Mouse (Mus musculus) ES-Bruce4 (cell line): ENCODE measurements at regions not wholly inside any gene's neighbourhood (a gene's known extent, or its start where the extent isn't known, plus 50 kb on each side); places are given as distances from the start of the nearest gene placed in this dataset.
"Not testable (repeated sequence)": the region's sequence is repeated elsewhere in the genome, so short reads cannot be mapped to it uniquely, and the experiment has no call there.

Source experiments
- H3K27ac ChIP-seq: 2 replicates; pipeline ENCODE4 v1.5.1; 2012; ENCODE audit warnings: low read length, inconsistent platforms; ENCODE audit not compliant: insufficient read depth
- H3K27me3 ChIP-seq: 2 replicates; pipeline ENCODE4 v1.6.1; 2012; ENCODE audit warnings: mild to moderate bottlenecking, low read length, inconsistent platforms; ENCODE audit not compliant: control insufficient read depth, poor library complexity, insufficient read depth, severe bottlenecking
- H3K36me3 ChIP-seq: 2 replicates; pipeline ENCODE4 v1.6.1; 2012; ENCODE audit warnings: inconsistent platforms, mild to moderate bottlenecking, low read length, moderate library complexity; ENCODE audit not compliant: control insufficient read depth, poor library complexity, insufficient read depth, severe bottlenecking
- H3K4me1 ChIP-seq: one replicate; pipeline ENCODE4 v1.8.1; 2011; ENCODE audit warnings: low read length; ENCODE audit not compliant: control insufficient read depth, insufficient read depth
- H3K4me3 ChIP-seq: 2 replicates; pipeline ENCODE4 v1.5.1; 2011; ENCODE audit warnings: low read depth, mild to moderate bottlenecking, low read length
- H3K9ac ChIP-seq: 2 replicates; pipeline ENCODE4 v1.6.1; 2012; ENCODE audit warnings: low read depth, mild to moderate bottlenecking, inconsistent platforms; ENCODE audit not compliant: poor library complexity, severe bottlenecking
- H3K9me3 ChIP-seq: replicated peaks from 2 replicates; pipeline ENCODE4 v1.6.1; 2012; ENCODE audit warnings: mild to moderate bottlenecking, low read length, inconsistent platforms; ENCODE audit not compliant: control insufficient read depth, poor library complexity, insufficient read depth, severe bottlenecking
- CTCF ChIP-seq: IDR thresholded peaks from one replicate; pipeline ENCODE4 v1.8.1; 2011; ENCODE audit warnings: low read depth, low read length
- EP300 ChIP-seq: IDR thresholded peaks from 2 replicates; pipeline ENCODE4 v1.6.1; 2011; ENCODE audit warnings: low read depth, low read length; ENCODE audit not compliant: insufficient read depth
- POLR2A ChIP-seq: IDR thresholded peaks from one replicate; pipeline ENCODE4 v1.8.1; 2011; ENCODE audit warnings: low read length; ENCODE audit not compliant: insufficient read depth

- H3K9ac ChIP-seq: no peak overlapping the region
- H3K36me3 ChIP-seq: no peaks in the 10 kb centered on the region
These were observed 207.9 kb upstream of the Pex5l start for GRCm38 (mm10) chr3:33350986-33351385.

GRCm38 (mm10) chr3:33334056-33334455 is 191.0 kb upstream of the Pex5l start:
- Histone ChIP-seq H3K9ac (no peak overlapping the region), H3K9me3 (no peaks in the 10 kb centered on the region), H3K4me3 (no peak overlapping the region), H3K27me3 (no peaks in the 10 kb centered on the region), H3K36me3 (no peaks in the 10 kb centered on the region), H3K4me1 (no peaks in the 10 kb centered on the region), H3K27ac (no peak overlapping the region)
- TF ChIP-seq EP300: no peak
- TF ChIP-seq CTCF: no peak
- TF ChIP-seq POLR2A: no peak

More at GRCm38 (mm10) chr3:33350986-33351385, 207.9 kb upstream of the Pex5l start:
- no peaks in the 10 kb centered on the region for H3K4me1 ChIP-seq
- TF ChIP-seq EP300 (no peak), CTCF (no peak), POLR2A (no peak)
- H3K27me3 ChIP-seq: no peaks in the 10 kb centered on the region
- no peaks in the 10 kb centered on the region for H3K9me3 ChIP-seq
- H3K27ac ChIP-seq: no peak overlapping the region
- no peak overlapping the region for H3K4me3 ChIP-seq

- H3K9ac ChIP-seq, H3K4me3 ChIP-seq, H3K36me3 ChIP-seq, H3K27ac ChIP-seq, H3K4me1 ChIP-seq, H3K27me3 ChIP-seq, H3K9me3 ChIP-seq: not testable (repeated sequence)
These were observed 174.6 kb upstream of the Pex5l start for GRCm38 (mm10) chr3:33317691-33318090.

GRCm38 (mm10) chr3:33312230-33312825 is 169.3 kb upstream of the Pex5l start:
- Histone ChIP-seq H3K4me1 (no peaks in the 10 kb centered on the region), H3K36me3 (no peaks in the 10 kb centered on the region), H3K9me3 (no peaks in the 10 kb centered on the region), H3K9ac (no peak overlapping the region), H3K4me3 (no peak overlapping the region), H3K27me3 (no peaks in the 10 kb centered on the region; the same call in 1 of the 2 replicates), H3K27ac (no peak overlapping the region)
- TF ChIP-seq POLR2A (no peak), CTCF (no peak), EP300 (no peak)

GRCm38 (mm10) chr3:33308212-33308611 is 165.2 kb upstream of the Pex5l start:
- H3K4me3 ChIP-seq: no peak overlapping the region
- H3K27ac ChIP-seq: no peak overlapping the region
- no peak overlapping the region for H3K9ac ChIP-seq
- no peak for TF ChIP-seq EP300
- peak; percentile 20 for TF ChIP-seq CTCF
- H3K36me3 ChIP-seq: no peaks in the 10 kb centered on the region
- no peaks in the 10 kb centered on the region for H3K4me1 ChIP-seq
- H3K27me3 ChIP-seq: no peaks in the 10 kb centered on the region; the same call in 1 of the 2 replicates
- H3K9me3 ChIP-seq: no peaks in the 10 kb centered on the region

GRCm38 (mm10) chr3:33306169-33306568 is 163.1 kb upstream of the Pex5l start:
- Histone ChIP-seq H3K4me1 (no peaks in the 10 kb centered on the region), H3K27ac (no peak overlapping the region), H3K9me3 (no peaks in the 10 kb centered on the region), H3K36me3 (no peaks in the 10 kb centered on the region), H3K4me3 (no peak overlapping the region), H3K9ac (no peak overlapping the region), H3K27me3 (no peaks in the 10 kb centered on the region; the same call in 1 of the 2 replicates)
- no peak for TF ChIP-seq CTCF
- TF ChIP-seq POLR2A: no peak
- TF ChIP-seq EP300: no peak
